Mouse (Mus musculus) MEL (cell line): ENCODE results near the gene H1fx.

Experiments
- CHD2 ChIP-seq: IDR thresholded peaks from 2 replicates; pipeline ENCODE4 v1.6.1; 2011; ENCODE audit warnings: low read length, improper control_type of control experiment
- CTCF ChIP-seq, 3 experiments: IDR thresholded peaks in 2 of 3; conservative IDR thresholded peaks in 1 of 3; 2 replicates each; pipeline ENCODE4 v1.5.1; 2011 to 2012; ENCODE audit warnings: low read length in 3 of 3, low read depth in 2 of 3, mild to moderate bottlenecking in 2 of 3, improper control_type of control experiment in 1 of 3, inconsistent platforms in 1 of 3, mixed read lengths in 1 of 3, moderate library complexity in 1 of 3; ENCODE audit not compliant: control insufficient read depth in 1 of 3, insufficient read depth in 1 of 3, poor library complexity in 1 of 3, severe bottlenecking in 1 of 3
- ETS1 ChIP-seq: IDR thresholded peaks from 2 replicates; pipeline ENCODE4 v1.6.1; 2012; ENCODE audit warnings: low read depth, mild to moderate bottlenecking, inconsistent platforms, low read length, improper control_type of control experiment, moderate library complexity
- MAFK ChIP-seq: IDR thresholded peaks from 2 replicates; pipeline ENCODE4 v1.6.1; 2011; ENCODE audit warnings: low read depth, mild to moderate bottlenecking, low read length, improper control_type of control experiment, borderline replicate concordance
- MAX ChIP-seq: IDR thresholded peaks from 2 replicates; pipeline ENCODE4 v1.6.1; 2011; ENCODE audit warnings: low read length, improper control_type of control experiment
- POLR2AphosphoS2 ChIP-seq: IDR thresholded peaks from 2 replicates; pipeline ENCODE4 v1.6.1; 2011; ENCODE audit warnings: low read length, improper control_type of control experiment
- RCOR1 ChIP-seq: IDR thresholded peaks from 2 replicates; pipeline ENCODE4 v1.6.1; 2012; ENCODE audit warnings: low read depth, mild to moderate bottlenecking, inconsistent platforms, low read length, improper control_type of control experiment
- ZC3H11A ChIP-seq: IDR thresholded peaks from 2 replicates; pipeline ENCODE4 v1.6.1; 2012; ENCODE audit warnings: low read depth, mild to moderate bottlenecking, inconsistent platforms, low read length, improper control_type of control experiment
- ZKSCAN1 ChIP-seq: IDR thresholded peaks from 2 replicates; pipeline ENCODE4 v1.6.1; 2012; ENCODE audit warnings: low read depth, mild to moderate bottlenecking, inconsistent platforms, low read length, improper control_type of control experiment, moderate library complexity

DNA sequence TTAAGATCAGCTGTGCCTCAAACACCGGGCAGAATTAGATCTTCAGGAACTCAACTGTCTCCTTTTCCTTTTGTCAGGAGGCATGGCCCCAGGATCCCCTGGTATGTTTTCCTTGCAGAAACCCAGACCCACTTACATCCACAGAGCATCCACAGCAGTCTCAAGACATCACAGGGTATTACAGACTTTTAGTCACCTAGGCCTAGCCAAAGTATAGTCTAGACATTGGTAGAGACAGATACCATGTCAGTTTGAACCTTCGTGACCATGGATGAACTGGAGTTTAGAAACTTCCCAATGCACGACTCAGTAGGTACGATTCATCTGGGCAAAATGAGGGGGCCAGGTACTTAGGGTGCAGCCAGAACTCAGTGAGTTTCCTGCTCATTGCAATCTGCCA lies 16.9 kb upstream of the H1fx start:
- TF ChIP-seq CHD2 (no peak), ETS1 (no peak), MAX (no peak), ZC3H11A (no peak), POLR2AphosphoS2 (no peak), RCOR1 (no peak), CTCF (IDR thresholded peaks at IDR 0.05 in 2 of 3, conservative IDR thresholded peaks at IDR 0.05 in 1 of 3; ENCODE audit: control insufficient read depth in 1 of 3, insufficient read depth in 1 of 3, low read depth in 2 of 3, low read length in 3 of 3, poor library complexity in 1 of 3, severe bottlenecking in 1 of 3) (no peak), MAFK (no peak), ZKSCAN1 (no peak)
